Mouse (Mus musculus) liver, adult (tissue): ENCODE measurements around the gene Rdh8.

Experiments used
- GATA4 ChIP-seq: IDR thresholded peaks from 2 replicates; pipeline ENCODE4 v1.6.1; 2014; ENCODE audit warnings: mild to moderate bottlenecking, low read length; ENCODE audit not compliant: insufficient replicate concordance

Rdh8 gene

DNA sequence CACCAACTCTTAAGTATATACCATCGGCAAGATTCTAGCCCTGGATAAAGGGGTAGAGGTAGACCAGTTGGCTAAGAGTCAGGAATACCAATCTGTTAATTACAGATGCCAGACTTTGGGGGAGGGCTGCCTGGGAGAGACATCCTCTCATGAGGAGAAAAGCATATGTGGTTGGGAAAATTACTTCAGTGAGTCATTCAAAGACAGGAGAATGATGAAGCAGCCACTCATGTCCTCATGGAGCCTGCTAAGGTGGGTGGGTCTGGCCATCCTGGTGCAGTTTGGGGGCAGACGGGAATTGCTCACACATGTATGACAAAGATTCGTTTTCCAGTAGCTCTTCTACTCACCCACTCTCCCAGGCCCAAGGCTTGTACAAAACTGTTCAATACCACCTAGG lies 4.5 kb downstream of the Rdh8 start:
- TF ChIP-seq GATA4, result no peak

DNA sequence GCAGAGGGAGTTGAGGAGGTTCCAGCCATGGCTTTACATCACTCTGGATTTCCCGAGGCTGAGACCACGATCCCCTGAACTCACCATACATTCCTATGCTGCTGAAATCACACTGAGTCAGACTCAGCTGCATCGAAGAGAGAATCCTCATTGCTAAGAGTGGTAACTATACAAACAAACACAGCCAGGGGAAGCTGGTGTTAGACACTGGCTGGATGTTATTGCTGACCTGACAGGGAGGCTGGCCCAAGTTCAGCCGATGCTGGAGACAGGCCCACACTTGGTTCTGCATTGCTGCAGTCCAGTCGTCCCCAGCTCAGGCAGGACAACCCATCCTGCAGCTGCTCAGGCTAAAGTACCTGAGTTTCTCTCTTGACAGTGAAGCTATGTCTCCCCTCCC lies 7.5 kb downstream of the Rdh8 start:
- no peak for TF ChIP-seq GATA4

DNA sequence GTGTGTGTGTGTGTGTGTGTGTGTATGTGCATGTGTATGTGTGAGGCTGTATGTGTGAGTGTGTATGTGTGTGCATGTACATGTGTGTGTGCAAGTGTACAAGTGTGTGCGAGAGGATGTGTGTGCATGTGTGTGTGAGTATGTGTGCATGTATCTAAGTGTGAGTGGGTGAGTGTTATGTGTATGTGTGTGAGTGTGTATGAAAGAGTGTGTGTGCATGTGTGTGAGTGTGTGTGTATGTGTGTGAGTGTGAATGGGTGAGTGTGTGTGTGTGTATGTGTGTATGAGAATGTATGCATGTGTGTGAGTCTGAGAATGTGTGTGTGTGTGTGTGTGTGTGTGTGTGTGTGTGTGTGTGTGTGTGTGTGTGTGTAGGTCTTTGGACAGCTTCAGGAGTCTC lies 9.8 kb downstream of the Rdh8 start:
- TF ChIP-seq GATA4, result no peak

DNA sequence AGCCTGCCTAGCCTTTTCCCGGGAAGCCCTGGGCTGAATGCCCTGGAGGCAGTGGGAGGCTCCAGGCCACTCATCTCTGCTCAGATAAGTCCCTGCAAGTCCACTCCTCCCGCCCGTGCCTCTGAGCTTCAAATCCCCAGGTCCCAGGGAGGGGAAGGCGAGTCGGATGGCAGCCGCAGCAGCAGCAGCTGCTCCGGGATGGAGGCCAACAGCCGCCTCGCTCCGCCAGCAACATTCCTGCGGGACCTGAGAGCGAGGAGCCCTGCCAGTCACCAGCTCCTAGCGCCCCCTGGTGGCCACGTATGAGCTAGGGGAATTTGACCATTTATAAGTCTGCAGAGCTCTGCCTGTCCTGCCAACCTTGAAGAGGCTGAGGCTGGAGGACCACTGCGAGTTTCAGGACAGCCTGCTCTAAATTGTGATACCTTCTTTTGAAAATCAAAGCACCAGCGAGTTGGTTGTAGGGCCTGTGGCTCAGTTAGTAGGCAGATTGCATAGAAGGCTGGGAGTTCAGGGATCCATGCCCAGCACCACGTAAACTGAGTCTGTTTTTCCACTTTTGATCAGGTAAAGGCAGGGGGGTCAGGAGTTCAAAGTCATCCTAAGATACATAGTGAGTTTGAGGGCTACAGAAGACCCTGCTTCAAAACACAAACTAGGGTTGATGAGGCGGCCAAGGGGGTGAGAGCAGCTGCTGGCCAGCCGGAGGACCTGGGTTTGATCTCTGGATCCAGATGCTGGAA lies 12.8 kb downstream of the Rdh8 start:
- peak; percentile 9; the same call in 1 of the 2 replicates for TF ChIP-seq GATA4

DNA sequence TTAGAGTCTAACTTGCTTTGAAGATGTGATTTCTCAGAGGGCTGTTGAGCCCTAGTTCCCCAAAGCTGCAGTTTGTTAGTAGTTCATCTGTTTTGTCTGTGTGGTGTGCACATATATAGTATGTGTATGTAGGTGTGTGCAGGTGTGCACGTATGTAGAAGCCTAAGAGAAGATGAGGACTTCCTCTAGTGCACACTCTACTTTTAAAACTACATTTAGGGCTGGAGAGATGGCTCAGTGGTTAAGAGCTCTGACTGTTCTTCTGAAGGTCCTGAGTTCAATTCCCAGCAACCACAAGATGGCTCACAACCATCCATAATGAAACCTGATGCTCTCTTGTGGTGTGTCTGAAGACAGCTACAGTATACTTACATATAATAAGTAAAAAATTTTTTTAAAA lies 16.6 kb downstream of the Rdh8 start:
- TF ChIP-seq GATA4, result no peak

DNA sequence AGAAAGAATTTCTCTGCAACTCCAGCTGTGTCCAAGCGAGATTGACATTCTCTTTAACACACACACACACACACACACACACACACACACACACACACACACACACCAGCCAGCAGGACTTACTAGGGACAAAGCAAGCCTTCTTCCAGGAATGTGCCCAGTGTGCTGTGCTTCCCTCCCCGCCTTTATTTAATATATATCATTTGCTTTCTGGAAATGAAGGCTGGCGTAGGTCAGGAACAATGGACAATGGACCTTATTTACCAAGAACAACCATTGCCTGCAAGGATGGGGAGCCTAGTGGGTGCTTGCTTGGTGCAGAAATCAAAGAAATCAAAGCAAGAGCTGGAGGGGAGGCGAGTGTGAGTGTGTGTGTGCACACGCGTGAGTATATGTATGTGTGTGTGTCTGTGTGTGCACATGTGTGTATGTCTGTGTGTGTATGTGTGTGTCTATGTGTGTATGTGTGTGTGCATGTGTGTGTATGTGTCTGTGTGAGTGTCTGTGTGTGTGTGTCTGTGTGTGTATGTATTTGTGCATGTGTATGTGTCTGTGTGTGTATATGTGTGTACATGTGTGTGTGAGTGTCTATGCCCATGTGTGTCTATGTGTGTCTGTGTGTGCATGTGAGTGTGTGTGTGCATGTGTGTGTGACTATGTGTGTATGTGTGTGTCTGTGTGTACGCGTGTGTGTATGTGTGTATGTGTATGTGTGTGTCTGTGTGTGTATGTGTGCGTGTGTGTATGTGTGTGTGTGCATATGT lies 19.1 kb downstream of the Rdh8 start:
- TF ChIP-seq GATA4, result no peak

DNA sequence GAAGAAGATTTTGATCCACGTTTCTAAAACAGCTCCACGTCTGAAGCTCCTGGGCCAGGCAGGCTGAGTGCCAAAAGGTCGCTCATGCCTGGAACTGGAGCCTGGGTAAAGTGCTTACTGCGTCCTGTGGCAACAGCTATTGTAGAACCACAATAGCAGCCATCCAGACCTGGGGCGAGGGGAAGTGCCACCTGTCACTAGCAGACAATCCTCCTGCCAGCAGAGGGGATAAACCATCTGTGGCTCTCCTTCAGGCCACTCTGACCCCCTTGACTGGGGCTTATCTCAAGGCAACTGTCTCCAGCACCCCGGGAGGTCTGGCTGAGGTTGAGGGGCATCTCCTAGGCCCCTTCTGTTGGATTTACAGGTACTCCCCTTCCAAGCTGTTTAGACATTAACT lies 20.6 kb downstream of the Rdh8 start:
- TF ChIP-seq GATA4, result no peak

DNA sequence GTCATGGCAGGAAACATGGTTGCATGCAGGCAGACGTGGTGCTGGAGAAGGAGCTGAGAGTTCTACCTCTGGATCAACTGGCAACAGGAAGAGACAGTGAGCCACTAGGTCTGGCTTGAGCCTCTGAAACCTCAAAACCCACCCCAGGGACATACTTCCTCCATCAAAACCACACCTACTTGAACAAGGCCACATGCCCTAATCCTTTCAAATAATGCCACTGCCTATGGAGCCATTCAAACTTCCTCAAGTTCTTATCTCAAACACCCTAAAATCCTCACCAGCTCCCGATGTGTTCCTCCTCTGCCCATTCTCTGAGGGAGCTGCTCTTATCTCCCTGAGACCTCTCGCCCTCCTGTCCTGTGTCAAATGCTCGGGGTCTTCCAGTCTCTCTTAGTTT lies 23.9 kb downstream of the Rdh8 start:
- TF ChIP-seq GATA4, result no peak

DNA sequence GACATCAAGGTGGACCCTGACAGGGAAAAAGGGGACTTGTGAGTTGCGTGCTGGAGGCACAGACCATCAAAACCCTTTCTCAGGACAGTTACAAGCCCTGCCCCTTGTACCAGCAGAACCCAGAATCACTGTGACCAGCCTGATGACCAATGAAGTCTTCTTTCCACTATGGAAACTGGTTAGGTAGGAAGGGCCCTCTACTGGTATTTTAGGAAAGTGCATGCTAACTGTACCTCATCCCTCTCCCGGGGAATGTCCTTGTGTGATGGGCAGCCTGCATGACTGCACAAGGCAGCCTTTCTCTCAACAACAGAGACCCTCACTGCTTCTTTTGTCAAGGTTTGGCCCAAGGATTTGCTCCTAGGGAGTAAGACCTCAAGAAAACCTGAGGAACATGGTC lies 24.4 kb downstream of the Rdh8 start:
- no peak for TF ChIP-seq GATA4

DNA sequence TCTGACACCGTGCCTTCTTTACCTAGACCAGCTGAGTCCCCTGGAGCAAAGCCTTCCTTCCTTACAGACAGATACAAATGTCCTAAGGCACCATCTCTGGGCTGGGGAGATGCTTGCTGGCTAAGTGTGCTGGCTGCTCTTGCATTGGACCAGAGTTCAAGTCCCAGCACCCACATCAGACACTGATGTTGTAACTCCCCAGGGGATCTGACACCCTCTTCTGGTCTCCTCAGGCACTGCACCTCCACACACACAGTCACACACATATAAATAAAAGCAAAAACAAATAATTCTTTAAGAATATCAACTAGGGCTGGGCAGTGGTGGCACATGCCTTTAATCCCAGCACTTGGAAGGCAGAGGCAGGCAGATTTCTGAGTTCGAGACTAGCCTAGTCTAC lies 31.9 kb downstream of the Rdh8 start:
- TF ChIP-seq GATA4, result no peak

DNA sequence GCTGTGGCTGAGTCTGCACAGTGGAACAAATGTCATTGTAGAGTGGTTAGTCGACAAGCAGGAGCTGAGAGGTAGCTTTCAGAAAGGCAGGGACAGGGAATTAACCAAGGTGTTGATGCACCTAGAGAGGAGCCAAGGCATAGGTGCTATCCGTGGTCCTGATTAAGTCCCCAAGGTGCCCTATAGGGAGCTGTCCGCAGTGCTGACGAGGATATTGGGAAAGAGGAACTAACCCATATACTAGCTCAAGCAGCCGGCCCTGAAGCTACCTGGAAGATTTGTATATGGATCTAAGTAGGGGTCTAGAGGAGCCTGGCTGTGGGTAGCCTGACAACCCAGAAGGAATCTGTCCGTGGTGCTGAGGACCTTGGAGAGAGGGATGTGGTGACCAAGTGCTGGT lies 38.8 kb downstream of the Rdh8 start:
- TF ChIP-seq GATA4, result no peak

DNA sequence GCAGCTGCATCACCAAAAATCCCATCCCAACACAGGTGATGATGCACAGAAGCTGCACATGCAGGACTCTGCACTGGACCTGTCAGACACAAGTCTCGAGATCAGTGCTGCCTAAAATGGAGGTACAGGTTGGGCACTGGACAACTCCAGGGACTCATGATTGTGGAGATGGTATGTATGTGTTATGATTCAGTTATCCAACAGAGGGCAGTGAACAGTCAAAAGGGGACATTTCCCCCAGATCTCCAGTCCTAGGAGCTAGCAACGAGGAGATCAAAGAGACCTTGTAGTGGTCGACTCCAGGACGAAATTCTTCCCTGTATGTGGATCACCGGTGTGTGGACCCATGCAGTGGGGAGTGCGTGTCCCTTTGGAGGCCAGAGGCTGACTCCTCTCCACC lies 41.6 kb downstream of the Rdh8 start:
- no peak for TF ChIP-seq GATA4

DNA sequence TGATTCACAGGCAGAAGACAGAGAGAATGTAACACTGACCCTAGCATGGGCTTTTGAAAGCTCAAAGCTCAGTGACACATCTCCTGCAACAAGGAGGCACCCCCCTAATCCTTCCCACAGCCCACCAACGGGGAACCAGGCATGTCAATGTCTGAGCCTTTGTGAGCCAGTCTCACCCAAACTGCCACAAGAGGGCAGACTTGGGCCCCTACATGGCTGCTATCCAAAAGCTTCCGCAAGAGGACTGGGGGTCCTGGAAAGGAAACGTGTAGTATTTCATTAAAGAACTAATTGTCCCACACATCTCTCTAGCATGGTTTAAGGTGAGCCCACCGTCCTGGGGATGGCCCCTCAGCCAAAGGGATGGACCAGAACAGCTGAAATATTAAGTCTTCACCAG lies 43.5 kb downstream of the Rdh8 start:
- TF ChIP-seq GATA4, result no peak

DNA sequence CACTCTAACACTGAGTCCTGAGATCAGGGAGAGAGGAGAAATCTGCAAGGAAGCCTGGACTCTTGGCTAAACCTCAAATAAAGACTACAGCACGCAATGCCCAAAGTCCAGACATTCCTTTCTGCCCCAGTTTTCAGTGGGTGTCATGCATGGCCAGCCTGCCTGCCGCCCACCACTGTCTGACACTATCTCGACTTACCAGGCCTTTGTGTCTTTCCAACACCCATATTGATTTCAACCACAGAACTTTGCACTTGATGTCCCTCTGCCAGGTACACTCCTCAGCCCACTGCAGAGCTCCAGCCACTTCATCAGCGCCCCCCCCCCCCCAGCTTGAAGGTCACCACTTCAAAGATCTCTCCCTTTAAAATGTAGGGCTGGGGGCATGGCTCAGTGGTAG lies 43.9 kb downstream of the Rdh8 start:
- peak; percentile 38; the same call in 1 of the 2 replicates for TF ChIP-seq GATA4

DNA sequence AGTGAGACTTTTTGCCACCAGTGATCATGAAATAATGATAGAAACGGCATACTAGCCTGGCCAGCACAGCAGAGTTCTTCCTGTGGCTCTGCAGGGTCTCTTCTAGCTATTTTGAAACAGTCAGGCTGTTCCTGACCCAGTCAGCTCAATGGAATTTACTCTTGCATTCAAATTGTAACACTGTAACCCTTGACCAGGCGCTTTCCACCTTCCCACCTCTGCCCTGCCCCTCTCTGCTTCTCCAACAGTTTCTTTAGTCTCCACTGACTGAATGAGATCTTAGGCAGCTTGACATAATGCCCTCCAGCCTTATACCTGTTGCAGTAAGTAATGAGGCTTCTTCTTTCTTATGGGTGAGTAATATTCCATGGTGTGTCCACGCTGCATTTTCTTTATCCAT lies 48.6 kb downstream of the Rdh8 start:
- TF ChIP-seq GATA4, result no peak

DNA sequence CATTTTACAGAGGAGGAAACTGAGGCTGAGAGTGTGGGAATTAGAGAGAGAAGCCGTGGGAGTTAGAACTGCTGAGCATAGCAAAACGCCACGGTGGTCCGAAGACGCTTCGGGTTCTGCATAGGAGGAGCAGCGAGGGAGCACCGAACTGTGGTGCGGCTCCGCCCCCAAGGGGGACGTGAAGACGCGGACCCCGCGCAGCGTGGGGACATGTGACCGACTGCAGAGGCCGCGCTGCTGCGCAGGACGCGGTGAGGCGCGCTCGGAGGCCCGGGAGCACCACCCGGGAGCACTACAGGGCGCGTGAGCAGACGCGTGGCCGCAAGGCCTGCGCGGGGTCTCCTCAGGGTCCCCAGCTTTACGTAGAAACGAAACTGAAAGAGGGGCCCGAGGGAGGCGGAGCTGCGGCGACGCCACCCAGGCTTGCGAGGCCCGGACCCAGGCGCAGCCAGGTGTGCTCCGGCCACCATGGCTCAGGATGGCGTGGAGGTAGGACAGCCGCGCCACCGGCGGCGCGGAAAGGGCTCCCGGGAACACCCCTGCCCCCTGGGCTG lies 50.2 kb downstream of the Rdh8 start, which contains the start of gene A230050P20Rik:
Gene A230050P20Rik, plus strand, starts transcription at position 195 of the 554 bp plus-strand sequence.
- TF ChIP-seq GATA4, result no peak
